Mouse (Mus musculus) liver (tissue): ENCODE measurements around the gene Mfsd4b5.
A peak's percentile ranks its signal among the peaks of the same experiment; 100 is the strongest.
"Not testable (repeated sequence)": the region's sequence is repeated elsewhere in the genome, so short reads cannot be mapped to it uniquely, and the experiment has no call there.

ENCODE experiments used
- DNase-seq: peaks from one replicate; pipeline ENCODE4 v3.0.0-alpha.2; 2020; ENCODE audit warnings: mixed read lengths

Gene Mfsd4b5

DNA sequence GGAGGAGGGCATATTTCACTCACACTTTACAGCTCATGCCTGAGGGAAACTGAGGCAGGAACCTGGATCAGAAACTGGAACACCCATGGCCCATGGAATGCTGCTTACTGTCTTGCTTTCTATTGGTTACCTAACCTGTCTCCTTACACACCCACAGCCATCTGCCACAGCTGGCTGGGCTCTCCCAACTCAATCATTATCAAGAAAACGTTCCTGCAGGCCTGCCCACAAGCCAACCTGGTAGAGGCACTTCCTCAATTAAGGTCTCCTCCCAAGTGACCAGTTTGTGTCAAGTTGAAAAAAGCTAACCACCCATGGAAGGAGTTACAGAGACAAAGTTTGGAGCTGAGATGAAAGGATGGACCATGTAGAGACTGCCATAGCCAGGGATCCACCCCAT is 24.5 kb downstream of the Mfsd4b5 start:
- DNase-seq, result no peak

DNA sequence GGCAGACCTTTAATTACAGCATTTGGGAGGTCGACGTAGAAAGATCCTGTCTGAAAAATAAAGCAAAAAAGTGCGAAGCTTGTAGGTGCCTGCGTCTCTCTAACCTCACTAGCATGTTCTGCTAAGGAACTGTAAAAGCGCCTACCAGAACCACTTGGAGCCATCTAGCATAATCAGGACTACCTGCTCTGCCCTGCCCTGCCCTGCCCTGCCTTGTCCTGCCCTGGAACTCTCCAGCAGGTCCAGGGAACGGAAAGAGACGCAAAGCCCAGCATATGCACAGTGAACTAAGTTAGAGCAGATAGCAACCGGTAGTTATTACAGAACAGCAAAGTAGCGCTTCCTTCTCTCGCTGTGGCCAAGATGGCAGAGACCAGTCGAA is 26.0 kb downstream of the Mfsd4b5 start:
- DNase-seq, result no peak

DNA sequence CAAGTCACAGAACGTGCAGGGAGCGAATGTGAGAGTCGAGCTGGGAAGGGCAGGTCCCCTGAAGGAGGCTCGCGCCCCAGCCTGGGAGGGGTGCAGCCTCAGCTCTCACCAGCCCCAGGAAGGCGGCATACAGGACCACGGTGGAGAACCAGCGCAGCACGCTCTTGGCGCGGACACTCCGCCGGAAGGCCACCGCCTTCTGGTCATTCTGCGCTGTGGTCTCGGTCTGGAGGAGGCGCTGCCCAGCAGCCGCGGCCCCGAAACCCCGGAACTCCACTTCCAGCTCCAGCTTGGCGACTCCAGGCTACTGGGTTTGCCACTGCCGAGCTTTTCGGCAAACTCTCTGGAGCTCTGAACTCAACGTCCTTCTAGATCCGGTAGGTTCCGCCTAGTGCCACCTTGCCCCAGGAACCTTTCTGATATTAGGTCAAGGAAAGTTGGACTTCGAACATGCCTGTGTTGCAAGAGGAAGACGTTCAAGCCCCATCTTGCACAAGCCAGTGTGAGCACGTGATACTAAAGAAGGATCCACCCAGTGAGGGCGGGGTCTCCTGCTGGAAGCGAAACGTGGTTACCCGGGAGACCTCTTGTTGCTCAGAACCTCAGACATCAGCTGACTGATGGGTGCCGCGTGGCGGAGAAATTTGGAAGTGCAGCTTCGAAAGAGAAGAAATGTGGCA is 26.5 kb downstream of the Mfsd4b5 start, which contains the start of gene Mfsd4b3:
TSS of gene Mfsd4b3 (minus strand) at position 393 of the 680 bp plus-strand sequence.
- DNase-seq, result peak; percentile 91

DNA sequence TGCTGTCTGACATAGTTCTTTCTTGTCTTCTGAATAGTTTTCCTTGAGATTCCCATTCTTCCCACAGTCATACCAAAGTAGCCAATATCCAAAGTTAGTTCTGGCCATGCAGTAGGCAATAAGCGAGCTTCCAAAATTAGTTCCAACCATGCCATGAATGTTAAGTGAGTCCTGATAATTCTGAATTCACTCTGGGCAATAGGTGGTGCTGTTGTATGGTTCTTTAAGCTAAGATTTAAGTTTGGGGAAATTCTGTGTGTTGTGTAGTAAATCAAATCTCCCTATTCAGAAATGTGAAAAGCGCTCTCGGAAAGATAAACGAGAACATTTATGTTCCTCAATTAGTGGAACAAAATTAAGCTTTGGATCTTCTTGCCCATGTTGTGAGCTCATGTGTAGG is 28.2 kb downstream of the Mfsd4b5 start:
- DNase-seq, result no peak

DNA sequence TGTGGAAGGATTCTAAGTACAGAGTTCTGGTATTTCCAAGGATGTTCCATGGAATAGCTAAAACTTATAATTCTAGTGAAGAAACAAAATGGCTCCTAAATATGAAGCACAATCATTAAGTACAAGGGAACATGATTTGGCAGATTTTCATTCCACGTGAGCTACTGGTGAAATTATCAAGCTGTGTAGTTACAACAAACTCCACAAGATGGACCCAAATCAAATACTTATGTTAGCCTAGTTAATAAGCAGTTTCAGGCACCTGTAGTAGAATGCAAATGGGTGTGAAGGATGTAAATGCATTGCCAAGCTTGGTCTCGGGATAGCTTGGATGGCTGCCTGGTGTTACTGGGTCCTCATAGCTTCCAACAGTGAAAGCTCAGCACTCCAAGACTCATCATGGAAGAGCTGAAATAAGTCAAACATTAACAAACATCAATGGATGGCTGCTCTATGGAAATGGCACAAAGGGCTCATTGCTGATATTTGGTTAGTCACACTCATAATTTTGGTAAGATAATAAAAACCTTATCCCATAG is 30.0 kb downstream of the Mfsd4b5 start:
- DNase-seq, result no peak

DNA sequence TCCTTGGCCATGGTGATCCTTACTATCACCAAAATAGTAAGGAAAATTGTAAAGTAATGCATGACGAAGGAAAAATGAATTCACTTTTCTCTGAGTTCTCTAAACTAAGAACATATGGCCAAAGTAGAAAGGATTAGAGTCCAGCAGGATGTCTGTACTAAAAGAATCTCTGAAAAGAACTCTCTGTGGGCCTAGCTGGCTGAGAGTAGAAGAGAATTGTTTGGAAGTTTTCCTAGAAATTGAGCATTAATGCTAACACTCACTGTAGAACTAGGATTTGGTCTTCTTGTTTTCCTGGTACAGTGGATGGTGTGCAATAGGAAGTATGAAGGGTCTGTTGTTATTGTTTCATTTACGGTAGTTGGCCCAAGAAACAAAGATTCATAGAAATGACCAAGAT is 31.3 kb downstream of the Mfsd4b5 start:
- DNase-seq, result no peak

DNA sequence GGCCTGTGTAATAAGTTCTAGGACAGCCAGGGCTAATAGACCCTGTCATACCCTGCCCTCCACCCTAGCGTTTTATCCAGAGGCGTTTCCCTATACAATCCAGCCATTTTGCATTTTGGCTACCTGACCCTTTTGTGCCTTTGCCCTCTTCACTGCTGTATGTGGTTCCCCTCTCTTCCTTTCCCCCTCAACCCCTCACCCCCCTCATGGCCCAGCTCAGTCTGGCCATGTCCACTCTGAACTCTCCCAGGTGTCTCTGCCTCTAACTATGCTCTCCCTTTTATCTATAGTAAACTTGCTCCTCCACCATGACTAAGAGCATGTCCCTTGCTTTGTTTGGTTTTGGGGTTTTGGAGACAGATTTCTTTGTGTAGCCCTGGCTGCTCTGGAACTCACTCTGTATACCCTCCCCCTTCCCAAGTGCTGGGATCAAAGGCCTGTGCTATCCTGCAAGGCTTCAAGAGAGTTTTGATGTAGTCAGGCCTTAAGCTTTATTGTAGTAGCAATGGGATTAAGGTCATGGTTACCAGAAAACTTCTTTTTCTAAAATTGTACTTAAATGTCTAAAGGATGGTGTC is 37.0 kb downstream of the Mfsd4b5 start:
- DNase-seq, result no peak

DNA sequence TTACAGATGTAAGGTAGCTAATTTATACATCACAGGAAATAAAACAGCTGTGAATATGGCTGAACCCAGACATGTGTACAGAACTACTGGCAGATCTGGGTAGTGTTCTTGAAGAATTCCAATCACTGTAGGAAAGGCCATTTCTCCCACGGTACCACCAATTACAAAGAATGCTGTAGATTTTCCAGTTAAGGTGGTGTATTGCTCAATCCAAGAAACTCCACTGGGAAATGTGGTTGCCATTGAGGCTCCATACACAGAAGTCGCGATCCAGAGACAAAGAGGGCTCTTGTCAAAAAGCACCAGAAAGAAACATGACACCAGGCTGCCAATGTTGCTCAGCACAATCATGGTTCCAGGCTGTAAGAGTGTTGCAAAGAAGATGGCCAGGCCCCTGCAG is 39.3 kb downstream of the Mfsd4b5 start:
- not testable (repeated sequence) for DNase-seq

DNA sequence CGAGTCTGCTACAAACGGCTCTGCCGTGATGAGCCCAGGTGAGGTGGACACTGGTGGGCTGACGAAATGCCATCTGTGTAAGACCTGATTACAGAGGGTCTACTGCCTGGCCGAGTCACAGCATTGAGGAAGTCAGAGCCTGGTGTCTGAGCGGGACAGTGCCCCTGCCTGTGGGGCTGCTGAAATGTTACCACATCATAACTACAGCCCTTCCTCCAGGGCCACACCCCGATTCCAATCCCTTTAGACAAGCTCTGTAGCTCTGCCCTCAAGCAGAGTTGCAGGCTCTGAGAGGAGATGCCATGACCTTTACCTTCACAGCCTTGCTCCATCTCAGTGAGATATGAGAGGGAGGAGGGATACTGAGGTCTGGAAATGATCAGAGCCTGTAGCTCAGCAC is 49.9 kb downstream of the Mfsd4b5 start:
- no peak for DNase-seq

DNA sequence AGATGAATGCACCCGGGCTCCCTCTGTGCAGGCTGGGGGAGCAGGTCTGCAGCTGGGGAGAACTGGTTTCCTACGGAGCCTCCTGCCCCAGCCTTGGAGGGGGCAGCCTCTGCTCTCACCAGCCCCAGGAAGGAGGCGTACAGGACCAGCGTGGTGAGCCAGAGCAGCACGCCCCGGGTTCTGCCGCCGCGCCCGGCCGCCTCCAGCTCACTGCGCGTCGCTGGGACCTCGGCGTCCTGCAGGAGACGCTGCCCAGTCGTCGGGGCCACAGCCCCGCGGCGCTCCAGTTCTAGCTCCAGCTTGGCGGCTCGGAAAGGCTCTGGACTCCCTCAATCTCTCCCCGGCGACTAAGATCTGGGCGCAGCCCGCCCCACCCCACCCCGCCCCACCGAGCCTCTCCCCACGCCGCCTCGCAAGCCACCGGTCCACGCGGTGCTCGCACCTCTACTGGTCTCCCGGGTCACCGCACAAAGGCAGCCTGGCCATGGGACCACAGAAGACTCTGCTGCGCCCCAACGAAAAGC is 59.8 kb downstream of the Mfsd4b5 start, which contains the start of gene Mfsd4b2:
TSS of gene Mfsd4b2 (minus strand) at position 308 of the 524 bp plus-strand sequence.
- peak; percentile 31 for DNase-seq

DNA sequence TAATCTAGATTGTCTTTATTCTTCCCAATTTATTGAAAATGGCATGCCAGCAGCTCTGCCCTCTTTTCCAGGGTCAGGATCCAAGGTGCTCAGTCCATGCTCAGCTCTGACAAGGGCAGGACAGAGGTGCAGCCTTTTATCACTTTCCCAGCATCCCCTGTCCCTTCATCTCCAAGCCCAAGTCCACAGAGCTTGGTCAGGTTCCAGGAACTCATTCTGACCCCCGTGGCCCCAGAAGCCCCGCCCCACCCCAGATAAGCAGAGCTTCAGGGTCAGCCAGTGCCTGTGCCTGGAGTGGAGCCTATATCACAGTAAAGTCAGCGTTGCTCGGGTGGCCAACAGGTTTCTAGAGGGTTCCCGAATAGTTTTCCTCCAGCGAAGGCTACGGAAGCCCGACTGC is 61.9 kb downstream of the Mfsd4b5 start:
- peak; percentile 64 for DNase-seq

DNA sequence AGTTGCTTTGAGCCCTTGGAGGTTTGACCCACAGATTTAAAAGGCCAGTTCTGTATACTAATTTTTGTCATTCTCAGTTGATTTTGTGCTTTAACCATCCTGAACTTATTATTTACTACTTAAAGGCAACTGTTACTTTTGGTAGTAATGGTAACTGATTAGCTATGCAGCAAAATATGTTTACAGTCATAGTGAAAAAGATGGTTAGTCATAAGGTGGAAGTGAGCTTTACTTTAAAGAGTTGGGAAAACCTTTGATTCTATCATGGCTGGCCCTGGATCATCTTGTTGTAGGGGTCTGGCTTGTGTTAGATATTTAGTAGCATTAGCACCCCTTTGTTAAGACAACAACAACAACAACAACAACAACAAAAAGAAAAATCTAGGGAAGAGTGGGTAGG is 73.8 kb downstream of the Mfsd4b5 start:
- no peak for DNase-seq

DNA sequence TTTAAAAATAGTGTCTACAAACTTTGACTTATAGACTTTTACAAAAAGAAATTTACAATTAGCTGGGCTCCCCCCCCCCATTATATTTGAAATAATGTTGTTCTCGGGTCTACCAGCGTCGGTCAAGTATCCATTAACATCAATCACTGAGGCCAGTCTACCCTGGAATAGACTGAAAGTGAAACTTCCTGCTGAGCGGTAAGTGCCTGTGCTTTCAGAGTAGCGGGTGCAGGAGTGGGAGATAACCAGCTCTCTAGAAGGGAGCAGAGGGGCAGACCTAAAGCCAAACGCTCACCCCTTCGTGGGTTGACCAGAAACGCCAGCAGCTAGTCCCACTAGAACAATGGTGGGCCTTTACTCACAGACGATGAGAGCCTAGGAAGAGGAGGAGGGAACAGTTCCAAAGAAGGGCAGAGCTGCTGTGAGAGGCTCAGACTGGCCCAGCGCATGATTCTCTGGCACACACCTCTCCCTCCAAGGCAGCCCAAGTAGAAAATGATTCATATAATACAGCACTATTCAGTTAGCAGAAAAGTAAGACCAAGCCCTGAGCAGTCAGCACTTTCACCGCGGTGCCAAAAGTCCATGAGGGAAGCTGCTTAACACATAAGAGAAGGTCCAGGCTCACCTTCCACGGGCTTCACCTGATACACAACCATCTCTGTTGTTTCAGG is 77.5 kb downstream of the Mfsd4b5 start:
- DNase-seq, result no peak
